Mouse (Mus musculus) ES-Bruce4 (cell line): ENCODE results near the gene Ciapin1.

Experiments
- CTCF ChIP-seq: IDR thresholded peaks from one replicate; pipeline ENCODE4 v1.8.1; 2011; ENCODE audit warnings: low read depth, low read length
- EP300 ChIP-seq: IDR thresholded peaks from 2 replicates; pipeline ENCODE4 v1.6.1; 2011; ENCODE audit warnings: low read depth, low read length; ENCODE audit not compliant: insufficient read depth
- POLR2A ChIP-seq: IDR thresholded peaks from one replicate; pipeline ENCODE4 v1.8.1; 2011; ENCODE audit warnings: low read length; ENCODE audit not compliant: insufficient read depth

DNA sequence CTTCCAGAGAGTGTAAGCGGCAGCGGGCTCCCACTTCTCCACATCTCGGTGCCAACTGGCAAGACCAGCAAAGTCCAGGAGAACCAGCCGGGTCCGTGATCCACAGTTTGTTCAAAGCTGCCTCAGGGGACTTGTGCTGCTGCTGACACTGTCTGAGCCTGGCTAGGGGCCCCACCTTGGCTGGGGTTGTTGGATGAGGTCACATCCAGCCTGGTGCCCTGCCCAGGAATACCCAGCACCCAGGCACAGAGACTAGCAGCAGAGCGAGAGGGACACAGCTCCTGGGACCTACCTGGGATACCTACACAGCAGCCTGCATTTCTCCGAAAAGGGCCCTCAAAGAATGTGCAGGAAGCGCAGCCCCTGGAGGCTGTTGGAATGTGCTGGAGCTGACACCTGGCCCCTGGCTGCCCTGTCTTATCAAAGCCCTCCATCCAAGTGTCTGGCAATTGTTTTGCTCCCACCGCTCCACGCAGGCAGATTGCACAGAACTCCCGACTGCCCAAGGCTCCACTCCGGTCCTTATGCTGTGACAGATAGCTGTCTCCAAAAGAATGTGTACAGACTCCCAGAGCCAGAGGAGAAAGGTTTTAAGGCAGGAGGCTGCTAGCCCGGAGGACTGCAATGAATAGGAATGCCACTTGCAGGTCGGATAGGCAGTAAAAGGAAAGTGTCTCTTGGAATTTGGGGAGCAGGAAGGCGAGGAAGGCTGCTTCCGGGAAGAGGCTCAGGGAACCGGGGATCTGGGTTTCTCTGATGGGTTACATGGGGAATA, 37.1 kb upstream of the Ciapin1 start:
- TF ChIP-seq EP300 (no peak), POLR2A (no peak), CTCF (no peak)
